Mouse (Mus musculus) CD4-positive, CD25-positive, alpha-beta regulatory T cell, adult 2 months (primary cell): ENCODE measurements around the gene Rbpms2.
A peak's percentile ranks its signal among the peaks of the same experiment; 100 is the strongest.

Experiments
- DNase-seq: peaks from one replicate; pipeline ENCODE4 v3.0.0-alpha.2; 2012; ENCODE audit warnings: low read depth, low spot score

Rbpms2 gene

DNA sequence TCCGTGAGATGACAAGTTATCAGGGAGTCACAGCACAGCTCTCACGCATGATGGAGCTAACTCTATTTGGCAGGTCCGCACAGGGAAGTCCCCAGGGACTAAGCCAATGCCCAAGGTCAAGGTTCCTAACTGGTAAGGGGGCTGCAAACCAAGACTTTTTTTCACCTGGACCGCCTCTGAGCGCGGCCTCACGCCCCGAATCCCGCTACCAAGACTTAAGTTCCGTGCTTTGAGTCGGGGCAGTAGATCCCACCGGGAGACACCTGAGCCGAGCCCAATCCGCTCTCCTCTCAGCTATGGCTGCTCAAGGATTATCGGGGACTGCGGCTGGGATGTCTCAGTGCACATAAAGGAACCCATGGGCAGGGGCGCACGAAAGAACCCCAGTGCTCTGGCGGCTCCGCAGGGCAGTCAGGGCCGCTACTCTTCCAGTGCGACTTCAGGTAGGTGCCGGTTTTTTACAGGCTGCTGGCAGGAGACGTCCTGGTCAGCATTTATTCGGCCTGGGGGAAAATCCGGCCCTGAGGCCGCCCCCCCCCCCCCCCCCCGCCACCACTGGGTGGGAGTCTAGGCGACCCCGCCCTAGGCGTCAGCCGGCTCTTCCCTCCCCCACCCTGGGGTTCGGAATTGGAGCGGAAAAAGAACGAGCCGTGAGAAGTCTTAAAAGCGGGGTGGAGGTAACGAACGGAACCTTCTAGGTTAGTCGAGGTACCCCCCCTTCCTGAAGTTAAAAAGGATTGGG is at the start of gene Rbpms2:
Gene Rbpms2, plus strand, starts transcription at position 624 of the 742 bp plus-strand sequence.
- DNase-seq = peak; percentile 53

GRCm38 (mm10) chr9:65579781-65580371 is 49.6 kb upstream of the Rbpms2 start, which contains the start of gene Plekho2:
TSS of gene Plekho2 (minus strand) at chr9:65580040.
- peak; percentile 96 for DNase-seq

- DNase-seq = peak; percentile 92
Measured at GRCm38 (mm10) chr9:65580401-65581256, 48.8 kb upstream of the Rbpms2 start.

DNA sequence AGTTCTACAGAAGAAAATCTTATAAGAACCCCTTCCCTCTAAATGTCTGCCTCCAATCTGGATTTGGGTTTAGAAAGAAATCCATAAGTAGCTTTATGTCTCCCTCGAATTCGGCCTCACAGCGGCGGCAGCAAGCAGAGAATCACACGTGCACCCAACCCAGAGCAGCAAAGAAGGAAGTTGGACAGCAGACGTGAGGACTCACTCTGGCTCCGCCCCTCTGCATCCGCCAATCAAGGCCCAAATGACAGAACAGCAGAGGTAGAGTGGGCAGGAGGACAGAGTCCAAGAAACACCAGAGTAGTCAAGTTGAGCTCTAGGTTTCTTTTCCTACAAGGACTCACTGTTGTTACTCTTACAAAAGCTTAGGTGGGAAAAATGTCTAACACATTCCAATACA is 46.4 kb upstream of the Rbpms2 start:
- DNase-seq = peak; percentile 64

DNA sequence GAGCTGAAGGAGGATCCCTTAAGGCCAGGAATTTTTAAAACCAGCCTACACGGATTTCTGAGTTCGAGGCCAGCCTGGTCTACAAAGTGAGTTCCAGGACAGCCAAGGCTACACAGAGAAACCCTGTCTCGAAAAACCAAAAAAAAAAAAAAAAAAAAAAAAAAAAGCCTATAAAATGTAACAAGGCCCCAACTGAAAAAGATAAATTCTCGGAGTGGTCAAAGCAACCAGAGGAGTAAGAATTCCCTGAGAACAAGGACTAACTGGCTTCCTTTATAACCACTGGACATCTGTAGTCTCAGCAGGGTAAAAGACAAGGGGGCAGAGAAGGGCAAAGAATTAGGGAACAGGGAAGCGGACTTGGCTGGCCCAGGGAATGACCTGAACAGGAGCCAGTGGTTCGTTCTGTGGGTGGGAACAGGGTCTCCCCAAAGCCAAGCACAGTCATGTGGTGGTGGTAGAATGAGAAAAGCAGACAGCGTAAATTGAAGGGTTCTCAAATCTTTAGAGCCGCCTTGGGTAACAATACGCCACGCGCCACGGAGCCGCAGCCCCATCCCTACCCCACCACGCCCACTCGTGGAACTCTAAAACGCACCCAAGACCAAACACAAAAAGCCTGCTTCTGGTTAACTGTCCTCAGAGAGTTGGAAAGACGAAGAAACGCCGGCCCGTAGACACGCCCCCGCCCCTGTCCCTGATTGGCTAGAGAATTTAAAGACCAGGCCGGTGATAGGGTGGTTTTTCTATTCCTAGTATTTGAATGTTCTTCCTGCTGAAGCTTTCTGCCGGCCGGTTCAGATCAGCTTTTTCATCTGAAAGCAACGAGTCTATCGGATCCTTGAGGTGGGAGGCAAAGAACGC is 42.8 kb upstream of the Rbpms2 start, which contains the start of gene Pif1:
Gene Pif1, plus strand, starts transcription at position 755 of the 864 bp plus-strand sequence.
- peak; percentile 82 for DNase-seq

DNA sequence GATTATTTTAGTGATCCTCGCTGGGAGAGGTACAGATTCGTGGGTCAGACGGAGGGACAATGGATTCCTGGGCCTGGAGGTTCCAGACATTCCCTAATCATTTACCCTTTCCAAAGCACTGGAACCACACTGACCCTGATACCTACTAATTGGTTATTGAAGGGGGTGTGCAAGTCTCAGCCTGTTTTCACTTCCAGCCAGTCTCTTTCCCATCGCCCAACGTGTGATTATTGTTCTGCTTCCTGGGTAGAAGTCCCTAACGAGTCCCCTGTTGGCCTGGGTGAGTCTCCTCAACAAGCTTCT is 42.2 kb upstream of the Rbpms2 start:
- no peak for DNase-seq

GRCm38 (mm10) chr9:65587573-65588358 is 41.7 kb upstream of the Rbpms2 start:
- peak; percentile 53 for DNase-seq

DNA sequence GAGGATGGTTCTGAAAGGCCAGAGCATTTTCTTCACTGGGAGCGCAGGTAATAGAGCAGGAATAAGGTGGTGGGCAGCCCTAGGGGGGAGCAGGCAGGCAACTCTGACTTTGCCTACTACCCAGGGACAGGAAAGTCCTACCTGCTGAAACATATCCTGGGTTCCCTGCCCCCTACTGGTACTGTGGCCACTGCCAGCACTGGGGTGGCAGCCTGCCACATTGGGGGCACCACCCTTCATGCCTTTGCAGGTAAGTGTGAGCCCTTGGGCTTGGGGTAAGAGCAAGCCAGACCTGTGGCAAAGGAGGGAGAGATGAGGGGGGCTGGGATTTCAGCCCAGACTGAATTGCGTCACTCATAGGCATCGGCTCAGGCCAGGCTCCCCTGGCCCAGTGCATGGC is 40.4 kb upstream of the Rbpms2 start:
- DNase-seq = no peak

DNA sequence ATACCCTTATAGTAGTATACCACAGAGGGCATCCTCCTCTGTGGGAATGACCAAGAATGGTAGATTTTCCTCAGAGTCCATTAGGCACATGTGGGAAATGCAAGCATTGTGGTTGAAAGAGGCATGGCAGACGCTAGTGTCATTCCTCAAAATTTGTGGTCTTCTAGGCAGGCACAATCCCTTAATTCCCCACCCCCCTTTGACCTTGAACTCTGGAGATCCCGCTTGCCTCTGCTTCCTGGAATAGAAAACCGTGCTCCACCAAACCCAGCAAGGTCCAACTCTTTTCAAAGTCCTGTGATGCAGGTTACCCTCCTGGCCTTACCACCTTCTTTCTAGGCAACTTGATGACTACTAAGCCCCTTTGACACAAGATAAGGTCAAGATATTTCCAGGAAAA is 36.7 kb upstream of the Rbpms2 start:
- no peak for DNase-seq

GRCm38 (mm10) chr9:65593596-65593995 is 35.9 kb upstream of the Rbpms2 start:
- no peak for DNase-seq

GRCm38 (mm10) chr9:65598765-65599249 is 30.6 kb upstream of the Rbpms2 start:
- peak; percentile 76 for DNase-seq

DNA sequence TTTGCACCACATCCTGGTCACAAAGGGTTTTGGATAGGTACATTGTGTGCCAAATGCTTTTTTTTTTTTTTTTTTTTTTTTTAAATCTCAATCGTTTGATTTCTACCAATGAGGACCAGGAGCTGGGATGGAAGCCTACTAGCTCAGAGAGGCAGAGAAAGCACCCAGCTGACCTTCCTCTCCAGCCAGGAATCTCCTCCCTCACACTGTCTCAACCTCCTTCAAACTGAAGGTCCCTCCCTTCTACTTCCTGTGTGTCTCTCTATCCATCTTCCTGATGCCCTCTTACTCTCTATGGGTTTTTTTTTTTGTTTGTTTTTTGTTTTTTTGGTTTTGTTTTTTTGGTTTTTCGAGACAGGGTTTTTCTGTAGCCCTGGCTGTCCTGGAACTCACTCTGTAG is 28.5 kb upstream of the Rbpms2 start:
- no peak for DNase-seq

DNA sequence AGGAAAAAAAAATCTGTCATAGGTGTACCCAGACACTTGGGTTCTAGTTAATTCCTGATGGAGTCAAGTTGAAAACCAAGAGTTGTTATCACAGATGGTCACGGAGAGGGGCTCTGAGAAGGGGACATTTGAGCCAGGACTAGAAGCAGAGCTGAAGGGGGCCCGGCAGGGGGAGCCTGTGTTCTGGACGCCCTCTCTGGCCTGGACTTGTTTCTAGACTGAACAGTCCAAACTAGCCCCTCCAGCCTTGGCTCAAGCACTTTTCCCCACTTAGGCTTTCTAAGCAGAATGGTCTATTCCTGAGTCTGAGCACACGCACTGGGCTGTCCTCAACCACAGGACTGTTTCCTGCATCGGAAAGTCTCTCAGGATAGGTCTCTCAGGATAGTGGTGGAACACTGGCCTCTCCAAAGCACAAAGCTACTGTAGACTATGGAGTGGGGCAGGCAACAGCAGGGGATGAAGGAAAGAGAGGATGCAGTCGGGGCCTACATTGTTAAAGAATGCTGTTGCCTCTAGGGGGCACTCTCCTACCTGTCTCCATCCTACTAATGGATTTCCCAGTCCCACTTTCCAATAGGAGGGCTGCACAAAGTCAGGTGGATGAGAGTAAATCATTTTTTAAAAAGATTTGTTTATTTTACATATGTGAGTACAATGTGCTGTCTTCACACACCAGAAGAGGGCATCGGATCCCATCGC is 25.9 kb upstream of the Rbpms2 start:
- DNase-seq = peak; percentile 46

DNA sequence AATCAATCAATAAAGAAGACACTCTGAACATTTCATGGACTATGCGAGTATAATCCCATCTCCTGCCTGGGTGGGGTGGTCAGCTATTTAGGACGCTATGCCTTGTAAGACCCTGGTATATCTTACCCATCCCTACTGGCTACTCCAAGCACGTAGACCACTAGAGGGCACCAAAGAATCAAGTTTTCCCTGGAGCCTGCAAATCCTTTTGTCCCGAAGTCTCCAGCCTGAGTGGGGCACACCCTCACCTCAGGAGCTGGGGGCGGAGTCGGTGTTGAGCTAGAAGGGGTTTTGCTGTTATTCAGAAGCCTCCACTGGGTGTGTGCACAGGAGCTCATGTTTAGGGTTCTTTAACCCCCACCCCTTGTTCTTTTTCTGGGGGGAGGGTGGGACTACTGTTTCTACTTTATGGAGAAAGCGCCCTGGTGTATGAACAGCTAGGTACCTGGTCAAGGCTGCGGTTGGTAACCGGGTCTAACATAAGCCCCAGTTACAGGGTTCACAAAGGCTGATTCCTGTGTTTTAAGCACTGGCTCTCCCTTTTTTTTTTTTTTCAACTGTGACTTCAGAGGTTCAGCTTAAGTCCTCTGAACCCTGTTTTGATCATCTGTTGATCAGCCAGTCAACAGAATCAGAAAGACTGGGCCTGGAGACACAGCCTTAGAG is 23.8 kb upstream of the Rbpms2 start:
- DNase-seq = peak; percentile 75

DNA sequence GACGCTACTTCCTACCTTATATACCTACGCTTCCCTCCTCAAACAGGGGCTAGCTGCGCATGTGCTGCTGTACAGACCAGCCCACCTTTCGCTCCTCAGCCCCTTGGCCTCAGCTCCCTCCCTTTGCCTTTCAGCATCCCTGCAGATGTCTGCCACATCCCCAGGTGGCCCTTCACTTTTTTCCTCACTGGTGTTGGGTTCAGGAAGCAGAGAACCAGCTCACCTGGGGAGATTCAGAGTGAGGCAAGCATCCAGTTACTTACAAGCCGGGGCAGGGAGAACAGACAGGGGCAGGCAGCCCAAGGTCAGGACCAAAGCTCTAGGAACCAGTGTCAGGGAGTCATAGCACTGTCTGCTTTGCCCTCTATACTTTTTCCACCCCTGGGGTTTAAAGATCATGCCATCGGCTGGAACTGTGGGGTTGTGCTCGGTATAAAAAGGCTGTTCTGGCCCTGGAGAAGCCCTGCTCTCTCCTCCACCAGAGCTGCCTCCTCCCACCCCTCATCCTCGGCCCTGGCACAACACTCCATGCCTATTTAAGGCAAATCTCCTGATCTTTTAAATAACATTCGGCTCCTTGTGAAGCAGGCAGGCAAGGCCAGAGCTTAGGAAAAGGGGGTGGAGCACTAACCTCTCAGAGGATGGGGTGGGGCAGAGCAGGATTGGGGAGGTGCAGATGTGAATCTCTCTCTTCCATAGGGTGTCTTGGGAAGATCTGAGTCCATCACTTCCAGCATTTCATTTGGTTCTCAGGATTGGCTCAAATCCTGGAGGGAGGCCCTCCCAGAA is 22.9 kb upstream of the Rbpms2 start:
- DNase-seq = no peak

- no peak for DNase-seq
Measured at GRCm38 (mm10) chr9:65607120-65607519, 22.3 kb upstream of the Rbpms2 start.

GRCm38 (mm10) chr9:65611969-65612486 is 17.4 kb upstream of the Rbpms2 start:
- no peak for DNase-seq

DNA sequence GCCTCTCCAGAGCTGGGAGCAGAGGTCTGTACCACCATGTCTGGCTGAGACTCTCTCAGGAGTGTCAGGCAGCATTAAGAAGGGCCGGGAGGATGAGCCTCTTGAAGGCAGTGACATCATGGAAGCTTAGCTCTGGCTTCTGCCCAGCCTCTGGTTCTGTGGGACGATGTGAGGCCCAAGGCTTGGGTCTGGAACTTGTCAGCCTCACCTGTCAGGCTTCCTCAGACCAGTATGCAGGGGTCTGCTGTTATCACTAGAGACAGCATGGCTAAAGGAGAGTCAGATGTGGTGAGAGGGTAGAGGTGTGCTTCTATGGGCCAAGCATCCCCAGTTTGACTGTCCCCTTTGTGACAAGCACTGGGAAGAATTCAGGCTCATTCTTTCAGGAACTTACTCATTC is 16.4 kb upstream of the Rbpms2 start:
- DNase-seq = no peak
